Mouse (Mus musculus) embryo, embryonic 10 days (tissue): ENCODE measurements around the gene Wbp1l.

Experiments
- DNase-seq: peaks from one replicate; pipeline ENCODE4 v3.0.0-alpha.2; 2015; ENCODE audit warnings: low spot score

The Wbp1l gene

GRCm38 (mm10) chr19:46705779-46706495 is 107.1 kb downstream of the Wbp1l start:
- DNase-seq = no peak

GRCm38 (mm10) chr19:46706540-46707295 is 107.8 kb downstream of the Wbp1l start:
- DNase-seq = no peak
